Mouse (Mus musculus) forebrain, embryonic 14.5 days (tissue): ENCODE data around the gene Zfp709. TPM values are rescaled to one million over a fixed set of nuclear protein-coding genes. Genes with fewer than 3 reads are reported as not detected.
A peak's percentile ranks its signal among the peaks of the same experiment; 100 is the strongest.
"Not testable (repeated sequence)": the region's sequence is repeated elsewhere in the genome, so short reads cannot be mapped to it uniquely, and the experiment has no call there.

Experiments
- ATAC-seq: fragments of 200-750 bp; cut with Nextera tagmentation; 2 replicates; pipeline ENCODE4 v1.8.0; 2017; ENCODE audit warnings: mild to moderate bottlenecking, moderate library complexity
- DNase-seq: peaks from one replicate; pipeline ENCODE4 v3.0.0-alpha.2; 2015; ENCODE audit warnings: low spot score
- H3K27ac ChIP-seq: fragments of 300-500 bp; sonication (generic); 2 replicates; pipeline ENCODE4 v1.5.1; 2014; ENCODE audit warnings: low read depth, mild to moderate bottlenecking, control low read depth, low read length, moderate library complexity
- H3K27me3 ChIP-seq: fragments of 300-500 bp; sonication (generic); replicated peaks from 2 replicates; pipeline ENCODE4 v1.6.1; 2014; ENCODE audit warnings: low read length, control low read depth, mixed read lengths; ENCODE audit not compliant: control insufficient read depth, insufficient read depth
- H3K36me3 ChIP-seq: fragments of 300-500 bp; sonication (generic); 2 replicates; pipeline ENCODE4 v1.6.1; 2014; ENCODE audit warnings: low read length, control low read depth; ENCODE audit not compliant: control insufficient read depth, insufficient read depth
- H3K4me1 ChIP-seq: fragments of 300-500 bp; sonication (generic); 2 replicates; pipeline ENCODE4 v1.6.1; 2014; ENCODE audit warnings: antibody characterized with exemption, low read length, control low read depth; ENCODE audit not compliant: control insufficient read depth, insufficient read depth
- H3K4me2 ChIP-seq: fragments of 300-500 bp; sonication (generic); 2 replicates; pipeline ENCODE4 v1.6.1; 2014; ENCODE audit warnings: mild to moderate bottlenecking, control low read depth, low read length
- H3K4me3 ChIP-seq: fragments of 300-500 bp; sonication (generic); 2 replicates; pipeline ENCODE4 v1.5.1; 2014; ENCODE audit warnings: low read depth, low read length, control low read depth
- H3K9ac ChIP-seq: fragments of 300-500 bp; sonication (generic); 2 replicates; pipeline ENCODE4 v1.6.1; 2014; ENCODE audit warnings: mild to moderate bottlenecking, low read length, control low read depth, moderate library complexity
- H3K9me3 ChIP-seq: fragments of 300-500 bp; sonication (generic); replicated peaks from 2 replicates; pipeline ENCODE4 v1.6.1; 2016; ENCODE audit warnings: low read length, control low read depth, mixed read lengths; ENCODE audit not compliant: control insufficient read depth
- WGBS: fragments of 180-500 bp; shearing (Covaris S2); extraction: QIAGEN DNeasy Blood & Tissue Kit; methylation state at CpG from one replicate; pipeline ENCODE4 v1.1.7; 2014; 5-methylcytosine and 5-hydroxymethylcytosine counted together
- polyA plus RNA-seq: library from polyadenylated mRNA; unstranded; fragments of >200 nt; fragmentation: Nextera tagmentation; extraction: Ambion mirVana; gene quantifications from 2 replicates; pipeline ENCODE4 v1.2.1, GENCODE M21; 2014

Zfp709 gene
- polyA plus RNA-seq, 1 experiment from 2014 or later: 9.1 TPM

DNA sequence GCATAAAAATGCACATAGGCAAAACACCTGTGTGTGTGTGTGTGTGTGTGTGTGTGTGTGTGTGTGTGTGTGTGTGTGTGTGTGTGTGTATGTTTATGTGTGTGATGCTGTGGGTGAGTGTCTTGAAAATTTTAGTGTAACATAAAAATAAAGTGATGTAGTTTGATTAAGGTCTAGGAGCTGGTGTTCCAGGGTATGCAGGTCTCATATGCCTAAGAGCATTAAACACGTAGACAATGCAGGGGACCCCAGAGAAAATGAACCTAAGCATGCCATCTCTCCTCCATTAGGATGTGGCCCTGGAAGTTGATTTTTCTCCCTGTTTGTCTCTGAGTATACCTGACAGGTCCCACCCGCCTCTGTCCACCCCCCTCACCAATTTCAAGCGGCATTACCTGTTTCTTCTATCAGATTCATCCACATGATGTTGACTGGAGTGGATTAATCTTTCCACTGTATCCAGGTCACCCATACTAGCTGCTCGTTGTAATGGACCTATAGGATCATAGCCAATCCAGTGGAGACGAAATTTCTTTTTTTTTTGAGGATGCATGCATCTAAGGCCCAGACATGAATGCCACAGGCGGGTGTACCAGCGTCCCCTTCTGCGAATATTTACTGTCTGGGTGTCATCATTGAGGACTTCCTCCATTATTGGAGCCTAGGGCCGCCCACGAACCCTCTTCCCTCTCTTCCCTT is 25.0 kb upstream of the Zfp709 start:
- not testable (repeated sequence) for H3K9ac ChIP-seq, H3K27me3 ChIP-seq, H3K36me3 ChIP-seq, ATAC-seq, DNase-seq, H3K4me2 ChIP-seq, H3K27ac ChIP-seq, H3K9me3 ChIP-seq, H3K4me1 ChIP-seq, H3K4me3 ChIP-seq
- 85% methylated on average over 8 of the region's 10 CpGs for whole genome bisulfite sequencing

DNA sequence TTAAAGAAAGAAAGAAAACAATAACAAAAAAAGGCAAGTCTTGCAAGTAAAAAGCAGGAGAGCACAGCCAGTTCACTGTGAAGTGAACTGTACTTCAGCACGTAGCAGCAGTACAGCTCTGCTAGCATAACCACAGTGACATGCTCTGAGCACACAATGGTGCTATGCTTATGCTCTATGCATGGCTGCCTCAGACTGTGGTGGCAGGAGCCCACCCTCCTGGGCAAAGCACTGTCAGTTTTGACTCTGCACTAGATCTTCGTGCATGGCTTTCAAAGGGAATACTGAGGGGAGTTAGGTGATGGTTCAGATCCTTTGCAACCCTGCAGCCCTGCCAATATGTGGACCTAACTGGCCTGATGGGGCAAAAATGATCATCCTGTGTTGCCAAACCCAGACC is 24.5 kb upstream of the Zfp709 start:
- not testable (repeated sequence) for H3K9ac ChIP-seq, H3K36me3 ChIP-seq, H3K27me3 ChIP-seq, H3K27ac ChIP-seq, H3K9me3 ChIP-seq, H3K4me3 ChIP-seq, ATAC-seq, H3K4me1 ChIP-seq, H3K4me2 ChIP-seq, DNase-seq
- 83% methylated on average over 2 of the region's 2 CpGs for WGBS

DNA sequence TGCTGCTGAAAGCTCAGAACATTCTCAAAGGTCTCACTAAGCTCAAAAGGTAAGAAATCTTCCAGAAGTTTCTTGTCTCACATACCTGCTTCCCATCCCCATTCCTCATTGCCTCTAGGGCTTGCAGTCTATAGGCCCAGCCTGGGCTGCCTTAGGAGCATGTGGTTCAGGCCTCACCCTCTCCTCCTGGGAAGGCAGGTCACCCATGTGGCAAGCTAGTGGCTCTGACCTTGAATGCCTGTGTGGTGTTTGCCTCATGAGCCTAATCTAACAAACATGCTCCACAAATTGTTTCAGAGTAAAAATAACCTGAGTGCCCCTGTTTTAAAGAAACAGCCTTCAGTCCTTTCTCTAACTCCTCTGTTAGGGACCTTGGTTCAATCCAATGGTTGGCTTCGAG is 20.3 kb upstream of the Zfp709 start:
- not testable (repeated sequence) for H3K4me1 ChIP-seq, DNase-seq, ATAC-seq, H3K27ac ChIP-seq, H3K9ac ChIP-seq, H3K9me3 ChIP-seq, H3K27me3 ChIP-seq, H3K4me2 ChIP-seq, H3K36me3 ChIP-seq, H3K4me3 ChIP-seq
- 79% methylated on average over 1 of the region's 1 CpGs for WGBS

DNA sequence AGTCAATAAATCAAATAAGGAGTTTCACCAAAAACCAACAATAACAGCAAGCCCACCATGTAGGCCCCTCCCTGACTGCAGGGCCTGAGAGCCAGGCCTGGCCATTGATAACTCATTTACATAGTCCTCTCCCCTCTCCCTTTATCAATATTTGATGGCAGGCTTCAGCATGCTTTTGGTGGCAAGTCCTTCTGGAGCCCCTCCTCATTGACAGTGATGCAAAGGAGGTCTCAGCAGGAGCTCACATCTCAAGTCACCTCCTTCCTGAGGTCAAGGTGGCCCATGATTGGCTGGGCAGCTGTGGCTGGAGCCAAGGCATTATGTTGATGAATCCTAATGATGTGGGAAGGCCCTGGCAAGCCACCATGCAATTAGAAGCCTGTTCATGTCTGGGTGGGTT is 19.8 kb upstream of the Zfp709 start:
- not testable (repeated sequence) for H3K4me1 ChIP-seq, H3K9me3 ChIP-seq, H3K27ac ChIP-seq, H3K36me3 ChIP-seq, H3K27me3 ChIP-seq, H3K4me3 ChIP-seq, ATAC-seq, DNase-seq, H3K9ac ChIP-seq, H3K4me2 ChIP-seq

DNA sequence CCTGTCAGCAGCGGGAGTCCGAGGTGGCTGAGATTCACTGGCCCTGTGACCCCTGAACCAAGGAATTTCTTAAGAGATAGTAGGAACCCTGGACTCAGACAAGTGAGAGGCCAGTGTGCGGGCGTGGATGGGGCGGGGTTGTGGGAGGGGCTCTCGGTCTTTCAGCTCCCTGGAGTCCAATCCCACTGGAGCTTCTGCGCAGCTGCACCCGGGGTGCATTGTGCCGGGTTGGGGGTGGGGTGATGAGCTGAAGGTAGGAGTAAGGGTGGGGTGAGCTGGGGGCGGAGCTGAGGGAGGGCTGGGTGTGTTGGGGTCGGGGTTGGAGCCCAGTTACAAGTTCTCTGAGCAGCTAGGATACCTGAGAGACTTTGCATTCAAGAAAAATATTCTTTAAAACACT is 18.8 kb downstream of the Zfp709 start:
- WGBS: 45% methylated on average over 11 of the region's 11 CpGs
- not testable (repeated sequence) for H3K9me3 ChIP-seq, H3K4me2 ChIP-seq, H3K9ac ChIP-seq, ATAC-seq, H3K27me3 ChIP-seq, H3K4me1 ChIP-seq, H3K27ac ChIP-seq, H3K36me3 ChIP-seq, H3K4me3 ChIP-seq, DNase-seq

DNA sequence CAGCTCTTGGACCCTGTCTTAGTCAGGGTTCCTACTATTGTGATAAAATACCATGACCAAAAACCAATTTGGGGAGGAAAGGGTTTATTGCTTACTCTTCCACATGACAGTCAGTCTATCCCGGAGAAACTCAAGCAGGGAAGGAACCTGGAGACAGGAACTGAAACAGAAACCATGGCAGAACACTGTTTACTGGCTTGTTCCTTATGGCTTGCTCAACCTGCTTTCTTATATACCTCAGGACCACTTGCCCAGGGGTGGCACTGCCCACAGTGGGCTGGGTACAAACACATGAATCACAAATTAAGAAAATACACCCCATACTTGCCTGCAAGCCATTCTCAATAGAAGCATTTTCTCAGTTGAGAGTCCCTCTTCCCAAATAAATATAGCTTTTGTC is 21.3 kb downstream of the Zfp709 start:
- H3K36me3 ChIP-seq, H3K27ac ChIP-seq, H3K9me3 ChIP-seq, H3K4me2 ChIP-seq, H3K27me3 ChIP-seq, DNase-seq, ATAC-seq, H3K4me1 ChIP-seq, H3K9ac ChIP-seq, H3K4me3 ChIP-seq: not testable (repeated sequence)
- 75% methylated on average over 1 of the region's 1 CpGs for WGBS

DNA sequence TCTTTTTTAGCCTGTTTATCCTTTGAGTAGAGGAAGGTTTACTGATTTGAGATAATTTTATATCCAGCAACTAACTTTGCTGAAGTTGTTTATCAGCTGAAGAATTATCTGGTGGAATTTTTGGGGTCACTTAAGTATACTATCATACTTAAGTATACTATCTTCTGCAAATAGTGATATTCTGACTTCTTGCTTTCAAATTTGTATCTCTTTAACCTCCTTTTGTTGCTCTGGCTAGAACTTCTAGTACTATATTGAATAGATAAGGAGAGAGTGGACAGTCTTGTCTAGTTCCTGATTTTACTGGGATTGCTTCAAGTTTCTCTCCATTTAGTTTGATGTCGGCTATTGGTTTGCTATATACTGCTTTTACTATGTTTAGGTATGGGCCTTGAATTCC is 25.0 kb downstream of the Zfp709 start:
- Histone ChIP-seq H3K9me3 (no peaks in the 10 kb centered on the region), H3K4me2 (no peak overlapping the region), H3K27me3 (no peaks in the 10 kb centered on the region), H3K36me3 (no peaks in the 10 kb centered on the region), H3K4me3 (no peak overlapping the region), H3K4me1 (no peaks in the 10 kb centered on the region), H3K9ac (no peak overlapping the region), H3K27ac (no peak overlapping the region)
- 91% methylated on average over 1 of the region's 1 CpGs for WGBS
- DNase-seq (no peak), ATAC-seq (no peak)

DNA sequence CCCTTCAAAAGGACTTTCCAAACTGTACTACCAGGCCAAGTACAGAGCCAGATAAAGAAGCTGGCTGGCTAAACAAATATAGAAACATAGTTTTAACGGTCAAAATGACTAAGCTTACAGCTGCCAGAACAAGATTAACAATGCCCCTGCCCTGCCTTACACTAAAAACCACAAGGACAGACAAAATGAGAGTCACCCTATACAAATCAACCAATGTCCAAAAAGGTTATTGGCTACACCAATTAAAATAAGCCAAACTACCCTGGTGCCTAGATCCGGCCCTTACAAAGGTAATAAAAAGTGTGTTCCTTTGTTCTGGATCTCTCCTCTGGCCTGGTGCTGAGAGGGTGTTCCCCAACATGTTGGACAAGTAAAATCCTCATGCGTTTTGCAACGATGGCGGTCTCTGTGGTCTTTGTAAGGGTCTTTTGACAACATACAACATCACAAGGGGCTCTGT is 26.0 kb downstream of the Zfp709 start:
- Histone ChIP-seq H3K4me3 (peak overlapping the region; percentile 75), H3K9me3 (no peaks in the 10 kb centered on the region), H3K36me3 (no peaks in the 10 kb centered on the region), H3K9ac (no peak overlapping the region), H3K27me3 (no peaks in the 10 kb centered on the region), H3K4me1 (no peaks in the 10 kb centered on the region), H3K27ac (peak overlapping the region; percentile 98), H3K4me2 (peak overlapping the region; percentile 53)
- WGBS: 97% methylated on average over 5 of the region's 5 CpGs
- DNase-seq: no peak
- no peak for ATAC-seq

DNA sequence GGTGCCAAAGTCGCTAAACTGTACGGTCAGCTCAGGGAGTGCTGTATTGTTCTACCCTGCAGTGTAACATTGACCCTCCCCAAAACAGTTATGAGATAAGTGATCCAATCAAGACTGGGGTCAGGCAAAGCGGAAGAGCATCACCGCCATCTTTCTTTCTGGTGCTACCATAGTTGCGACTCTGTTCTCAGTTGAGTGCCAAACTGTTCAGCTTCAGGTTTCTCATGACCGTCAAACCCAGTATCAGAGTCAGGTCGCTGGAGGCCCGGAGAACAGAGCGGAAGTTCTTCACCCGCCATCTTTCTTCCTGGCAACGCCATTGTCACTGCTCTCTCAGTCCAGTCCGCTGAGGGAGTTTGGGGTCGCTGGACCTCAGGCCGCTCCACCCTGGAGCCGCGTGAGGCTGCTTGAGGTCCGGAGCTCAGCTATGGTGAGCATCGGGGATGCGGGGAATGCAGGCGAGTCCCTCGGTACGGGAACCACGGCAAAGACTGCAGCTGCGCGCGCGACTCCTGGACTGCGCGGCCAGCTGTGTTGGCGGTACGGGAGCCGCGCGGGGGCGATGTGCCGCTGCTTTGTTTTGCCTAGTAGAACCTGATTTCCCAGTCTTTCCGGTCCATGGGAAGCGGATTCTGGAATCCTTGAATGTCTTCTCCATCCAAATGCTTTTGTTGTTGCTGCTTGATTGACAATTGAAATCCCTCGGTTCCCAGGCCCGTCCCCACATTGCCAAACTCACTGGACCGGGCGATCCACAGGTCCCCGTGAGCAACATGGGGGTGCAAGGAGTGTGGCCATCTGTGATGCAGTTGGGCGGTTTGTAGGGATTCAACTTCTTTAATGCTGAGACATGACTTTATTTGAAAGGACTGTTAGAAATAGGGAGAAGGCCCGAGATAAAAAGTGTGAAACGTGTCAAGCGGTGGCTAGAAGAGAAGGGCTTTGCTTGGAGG is 26.8 kb downstream of the Zfp709 start, which contains the start of the genes Zfp882 and Zfp617:
TSS of gene Zfp882 (plus strand) at position 300 of the 953 bp plus-strand sequence.
TSS of gene Zfp617 (plus strand) at position 327 of the 953 bp plus-strand sequence.
- Histone ChIP-seq H3K36me3 (peaks cover 3% of the 10 kb centered on the region; the same call in 1 of the 2 replicates), H3K4me3 (peak within 1 kb of the TSS; percentile 75), H3K9ac (peak within 1 kb of the TSS; percentile 95), H3K9me3 (no peaks in the 10 kb centered on the region), H3K4me2 (peak within 1 kb of the TSS; percentile 53), H3K4me1 (no peaks in the 10 kb centered on the region), H3K27ac (peak within 1 kb of the TSS; percentile 98), H3K27me3 (no peaks in the 10 kb centered on the region)
- peak; percentile 93 for DNase-seq
- peak; percentile 95 for ATAC-seq
- WGBS: 5% methylated on average over 47 of the region's 47 CpGs
